Mouse (Mus musculus) myocyte (in vitro differentiated cells): ENCODE data around the gene Oaf. TPM values are rescaled to one million over a fixed set of nuclear protein-coding genes. Genes with fewer than 3 reads are reported as not detected.

ENCODE experiments used
- H3K27me3 ChIP-seq: one replicate; pipeline ENCODE4 v1.6.1; 2011; ENCODE audit not compliant: control insufficient read depth, insufficient read depth, insufficient read length
- H3K36me3 ChIP-seq: one replicate; pipeline ENCODE4 v1.6.1; 2011; ENCODE audit not compliant: control insufficient read depth, insufficient read depth
- H3K4me2 ChIP-seq: one replicate; pipeline ENCODE4 v1.6.1; 2011; ENCODE audit warnings: low read depth, control low read depth
- H3K4me3 ChIP-seq: one replicate; pipeline ENCODE4 v1.5.1; 2011; ENCODE audit warnings: mild to moderate bottlenecking, control low read depth, moderate library complexity
- H3K79me2 ChIP-seq: one replicate; pipeline ENCODE4 v1.6.1; 2011; ENCODE audit not compliant: control insufficient read depth, insufficient read depth
- H3ac ChIP-seq: one replicate; pipeline ENCODE4 v1.6.1; 2011; ENCODE audit not compliant: control insufficient read depth, insufficient read length
- CEBPB ChIP-seq: IDR thresholded peaks from 2 replicates; pipeline ENCODE4 v1.6.1; 2011; ENCODE audit warnings: mild to moderate bottlenecking, moderate library complexity; ENCODE audit not compliant: poor library complexity, insufficient read depth, severe bottlenecking
- E2F4 ChIP-seq: IDR thresholded peaks from one replicate; pipeline ENCODE4 v1.6.1; 2011; ENCODE audit warnings: mild to moderate bottlenecking, control low read depth, moderate library complexity; ENCODE audit not compliant: insufficient read depth
- MAX ChIP-seq: IDR thresholded peaks from one replicate; pipeline ENCODE4 v1.6.1; 2011; ENCODE audit warnings: low read depth, mild to moderate bottlenecking, control low read depth
- MYOD1 ChIP-seq, 3 experiments: IDR thresholded peaks; one replicate each; pipeline ENCODE4 v1.6.1; 2011; ENCODE audit warnings: control low read depth in 2 of 3, low read depth in 2 of 3, mild to moderate bottlenecking in 2 of 3, moderate library complexity in 1 of 3; ENCODE audit not compliant: insufficient read length in 2 of 3, control insufficient read depth in 1 of 3
- MYOG ChIP-seq, 3 experiments: IDR thresholded peaks; one replicate each; pipeline ENCODE4 v1.6.1; 2011; ENCODE audit warnings: control low read depth in 2 of 3, low read depth in 2 of 3, mild to moderate bottlenecking in 2 of 3; ENCODE audit not compliant: insufficient read length in 2 of 3, control insufficient read depth in 1 of 3, insufficient read depth in 1 of 3
- POLR2A ChIP-seq: IDR thresholded peaks from one replicate; pipeline ENCODE4 v1.6.1; 2011; ENCODE audit warnings: low read depth, mild to moderate bottlenecking, control low read depth, moderate library complexity; ENCODE audit not compliant: insufficient read length
- POLR2AphosphoS2 ChIP-seq: IDR thresholded peaks from one replicate; pipeline ENCODE4 v1.6.1; 2011; ENCODE audit warnings: low read depth, control low read depth; ENCODE audit not compliant: insufficient read length
- REST ChIP-seq: IDR thresholded peaks from one replicate; pipeline ENCODE4 v1.6.1; 2011; ENCODE audit warnings: mild to moderate bottlenecking, control low read depth, moderate library complexity; ENCODE audit not compliant: insufficient read depth, insufficient read length
- SRF ChIP-seq: IDR thresholded peaks from one replicate; pipeline ENCODE4 v1.6.1; 2011; ENCODE audit warnings: low read depth; ENCODE audit not compliant: control insufficient read depth, insufficient read length
- TCF12 ChIP-seq: IDR thresholded peaks from one replicate; pipeline ENCODE4 v1.6.1; 2011; ENCODE audit warnings: mild to moderate bottlenecking, control low read depth; ENCODE audit not compliant: poor library complexity, insufficient read depth, severe bottlenecking
- TCF3 ChIP-seq: IDR thresholded peaks from one replicate; pipeline ENCODE4 v1.6.1; 2011; ENCODE audit warnings: low read depth, control low read depth; ENCODE audit not compliant: insufficient read length
- USF1 ChIP-seq: IDR thresholded peaks from one replicate; pipeline ENCODE4 v1.6.1; 2011; ENCODE audit warnings: low read depth, mild to moderate bottlenecking, control low read depth, moderate library complexity
- polyA plus RNA-seq: library from polyadenylated mRNA; unstranded; fragments of >200 nt; fragmentation: generic; extraction: Trizol; gene quantifications from one replicate; pipeline ENCODE4 v1.2.1, GENCODE M21; 2012; ENCODE audit warnings: missing spikeins

Gene Oaf
- polyA plus RNA-seq, 1 experiment: 27.1 TPM

- Histone ChIP-seq H3K27me3 (no peaks in the 10 kb centered on the region), H3K79me2 (peaks cover 4% of the 10 kb centered on the region), H3K4me3 (no peak overlapping the region), H3ac (no peak overlapping the region), H3K36me3 (no peaks in the 10 kb centered on the region), H3K4me2 (no peak overlapping the region)
- TF ChIP-seq SRF: no peak
- no peak for TF ChIP-seq TCF12
- no peak for TF ChIP-seq POLR2A
- TF ChIP-seq TCF3: no peak
- no peak for TF ChIP-seq MYOG (IDR thresholded peaks at IDR 0.05; ENCODE audit: control insufficient read depth in 1 of 3, insufficient read depth in 1 of 3, insufficient read length in 2 of 3, low read depth in 2 of 3)
- no peak for TF ChIP-seq MYOD1 (IDR thresholded peaks at IDR 0.05; ENCODE audit: control insufficient read depth in 1 of 3, insufficient read length in 2 of 3, low read depth in 2 of 3)
Observed at GRCm38 (mm10) chr9:43230886-43231285, 8.8 kb downstream of the Oaf start.

GRCm38 (mm10) chr9:43229962-43230361, 9.7 kb downstream of the Oaf start:
- no peak overlapping the region for H3K4me2 ChIP-seq
- no peak overlapping the region for H3K4me3 ChIP-seq
- H3K79me2 ChIP-seq: peaks cover 4% of the 10 kb centered on the region
- H3K27me3 ChIP-seq: no peaks in the 10 kb centered on the region
- no peaks in the 10 kb centered on the region for H3K36me3 ChIP-seq
- H3ac ChIP-seq: no peak overlapping the region
- TF ChIP-seq TCF3 (no peak), TCF12 (no peak), POLR2AphosphoS2 (no peak), REST (no peak), USF1 (no peak), MYOG (IDR thresholded peaks at IDR 0.05; ENCODE audit: control insufficient read depth in 1 of 3, insufficient read depth in 1 of 3, insufficient read length in 2 of 3, low read depth in 2 of 3) (no peak), CEBPB (no peak), POLR2A (no peak), SRF (no peak), E2F4 (no peak), MAX (no peak), MYOD1 (IDR thresholded peaks at IDR 0.05; ENCODE audit: control insufficient read depth in 1 of 3, insufficient read length in 2 of 3, low read depth in 2 of 3) (no peak)

GRCm38 (mm10) chr9:43229398-43229895, 10.3 kb downstream of the Oaf start:
- H3K36me3 ChIP-seq: no peaks in the 10 kb centered on the region
- TF ChIP-seq MYOG (IDR thresholded peaks at IDR 0.05; ENCODE audit: control insufficient read depth in 1 of 3, insufficient read depth in 1 of 3, insufficient read length in 2 of 3, low read depth in 2 of 3) (no peak), SRF (no peak), MAX (no peak), POLR2A (no peak), TCF12 (no peak), REST (no peak), POLR2AphosphoS2 (no peak), MYOD1 (IDR thresholded peaks at IDR 0.05; ENCODE audit: control insufficient read depth in 1 of 3, insufficient read length in 2 of 3, low read depth in 2 of 3) (no peak), E2F4 (no peak), CEBPB (no peak), TCF3 (no peak), USF1 (no peak)
- H3K4me3 ChIP-seq: no peak overlapping the region
- H3K4me2 ChIP-seq: no peak overlapping the region
- H3ac ChIP-seq: no peak overlapping the region
- H3K27me3 ChIP-seq: no peaks in the 10 kb centered on the region
- H3K79me2 ChIP-seq: peaks cover 4% of the 10 kb centered on the region

- Histone ChIP-seq H3K4me3 (no peak overlapping the region), H3K36me3 (no peaks in the 10 kb centered on the region), H3K27me3 (no peaks in the 10 kb centered on the region), H3K4me2 (no peak overlapping the region), H3ac (no peak overlapping the region), H3K79me2 (peaks cover 4% of the 10 kb centered on the region)
- TF ChIP-seq MYOG (IDR thresholded peaks at IDR 0.05; ENCODE audit: control insufficient read depth in 1 of 3, insufficient read depth in 1 of 3, insufficient read length in 2 of 3, low read depth in 2 of 3) (no peak), POLR2AphosphoS2 (no peak), E2F4 (no peak), TCF12 (no peak), POLR2A (no peak), SRF (no peak), REST (no peak), USF1 (no peak), CEBPB (no peak), TCF3 (no peak), MYOD1 (IDR thresholded peaks at IDR 0.05; ENCODE audit: control insufficient read depth in 1 of 3, insufficient read length in 2 of 3, low read depth in 2 of 3) (no peak), MAX (no peak)
Observed at GRCm38 (mm10) chr9:43228745-43229144, 11.0 kb downstream of the Oaf start.

GRCm38 (mm10) chr9:43227626-43228025, 12.1 kb downstream of the Oaf start:
- no peak for TF ChIP-seq USF1
- no peak for TF ChIP-seq REST
- no peak for TF ChIP-seq POLR2AphosphoS2
- TF ChIP-seq TCF12: no peak
- no peak overlapping the region for H3K4me2 ChIP-seq

More at GRCm38 (mm10) chr9:43227626-43228025, 12.1 kb downstream of the Oaf start:
- no peak overlapping the region for H3K4me3 ChIP-seq
- no peaks in the 10 kb centered on the region for H3K36me3 ChIP-seq
- no peaks in the 10 kb centered on the region for H3K27me3 ChIP-seq
- peaks cover 4% of the 10 kb centered on the region for H3K79me2 ChIP-seq
- no peak overlapping the region for H3ac ChIP-seq
